Comparison of ENCODE assay signal across 8 mouse cellular contexts in the genomic region with DNA sequence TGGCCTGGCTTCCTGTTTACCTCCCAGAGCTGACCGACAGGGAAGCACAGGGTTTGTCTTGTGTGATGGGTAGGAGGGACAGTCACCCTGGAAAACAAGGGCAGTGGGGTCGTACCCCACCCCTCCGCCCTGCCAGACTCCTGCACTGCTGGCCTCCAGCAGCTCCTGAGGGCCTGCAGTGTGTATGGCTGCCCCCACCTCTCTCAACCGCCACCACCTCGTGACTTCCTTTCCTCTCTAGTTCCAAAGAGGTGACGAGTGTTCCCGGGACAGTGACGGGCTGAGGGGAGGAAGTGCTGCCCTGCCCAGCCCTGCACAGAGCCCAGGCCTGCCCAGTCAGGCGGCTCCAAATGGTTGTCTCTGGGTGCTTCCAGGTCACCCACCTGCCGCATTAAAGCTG. TPM values are rescaled to one million over a fixed set of nuclear protein-coding genes. Genes with fewer than 3 reads are reported as not detected.
DNase-seq lines count a peak whose midpoint lies in the region; ATAC-seq lines count a peak whose summit lies in the region.

No protein-coding gene starts in this region.

- no peak for ATAC-seq in limb, embryonic 12.5 days (ENCODE audit: insufficient number of reproducible peaks, insufficient read depth, low FRiP score, low TSS enrichment, low read depth)

- WGBS in limb, embryonic 12.5 days, result 46% methylated on average over 10 of the region's 10 CpGs

- H3K4me3 ChIP-seq in limb, embryonic 12.5 days (replicated peaks), result no peak overlapping the region

- H3K27me3 ChIP-seq in limb, embryonic 12.5 days, result no peaks in the 10 kb centered on the region

- peak overlapping the region; percentile 24; the same call in 1 of the 2 replicates for H3K27ac ChIP-seq in limb, embryonic 12.5 days

- no peak overlapping the region for H3K4me2 ChIP-seq in limb, embryonic 12.5 days

- intact Hi-C loops in heart, postnatal 14 days (cut with DNase I), result no loop called here
- intact Hi-C loops in left cerebral cortex, postnatal 4 days (cut with DNase I), result no loop called here

- H3K9ac ChIP-seq in limb, embryonic 12.5 days (replicated peaks), result no peak overlapping the region; the same call in 1 of the 2 replicates

- H3K9me3 ChIP-seq in limb, embryonic 12.5 days, result no peaks in the 10 kb centered on the region

- H3K4me1 ChIP-seq in limb, embryonic 12.5 days (replicated peaks), result peaks cover 37% of the 10 kb centered on the region

- DNase-seq in CD4-positive helper T cell, adult 2 months (ENCODE audit: low read depth, low spot score), result peak; percentile 72
- DNase-seq in adrenal gland, adult 8-10 months, result peak; percentile 61
- DNase-seq in heart, postnatal 14 days, result peak; percentile 58 to 60
- DNase-seq in naive thymus-derived CD4-positive, alpha-beta T cell, adult 2 months (ENCODE audit: low read depth), result peak; percentile 73
- DNase-seq in right cerebral cortex, adult 18-20 months, result no peak
- DNase-seq in left cerebral cortex, postnatal 4 days, result no peak
- DNase-seq in cerebellum, adult 9-10 months, result no peak

- peaks cover 18% of the 10 kb centered on the region for H3K36me3 ChIP-seq in limb, embryonic 12.5 days

RNA-seq across cellular contexts. Expression of a gene that starts 5.1 kb away (rescaled TPM):
- 10 to 100 TPM; 42.6 to 61.1 (median 53.3) TPM for total RNA-seq in adrenal gland, adult 8-10 months (2022)
- total RNA-seq in heart, postnatal 14 days (2021), result 10 to 100 TPM; 34.8 to 36.7 TPM
- 63.9 and 68.5 TPM in 2 replicates for polyA plus RNA-seq in limb, embryonic 12.5 days (2016; fragmentation: Nextera tagmentation; extraction: Ambion mirVana)
- 100 to 1,000 TPM; 295 to 304 TPM for total RNA-seq in left cerebral cortex, postnatal 4 days (2021)

RNA-seq across cellular contexts. Expression of a gene that starts 6.5 kb away (rescaled TPM):
- total RNA-seq in adrenal gland, adult 8-10 months (2022), result under 1 TPM; 0.22 to 0.81 (median 0.29) TPM
- under 1 TPM; 0.14 to 0.34 TPM for total RNA-seq in heart, postnatal 14 days (2021)
- 3.2 and 3.6 TPM in 2 replicates for polyA plus RNA-seq in limb, embryonic 12.5 days (2016; fragmentation: Nextera tagmentation; extraction: Ambion mirVana)
- total RNA-seq in left cerebral cortex, postnatal 4 days (2021), result 1 to 10 TPM; 5.4 to 6.1 TPM

RNA-seq across cellular contexts. Expression of a gene that starts 23.1 kb away (rescaled TPM):
- total RNA-seq in adrenal gland, adult 8-10 months (2022), result 10 to 100 TPM; 37.7 to 47.5 (median 42.5) TPM
- total RNA-seq in heart, postnatal 14 days (2021), result 10 to 100 TPM; 15.6 to 17.8 TPM
- polyA plus RNA-seq in limb, embryonic 12.5 days (2016; fragmentation: Nextera tagmentation; extraction: Ambion mirVana), result 57.7 and 58.7 TPM in 2 replicates
- 10 to 100 TPM; 26.5 to 26.9 TPM for total RNA-seq in left cerebral cortex, postnatal 4 days (2021)

RNA-seq across cellular contexts. Expression of a gene that starts 30.7 kb away (rescaled TPM):
- 10 to 100 TPM; 35.6 to 52.1 (median 42.0) TPM for total RNA-seq in adrenal gland, adult 8-10 months (2022)
- 1 to 10 TPM; 5.3 to 7.9 TPM for total RNA-seq in heart, postnatal 14 days (2021)
- polyA plus RNA-seq in limb, embryonic 12.5 days (2016; fragmentation: Nextera tagmentation; extraction: Ambion mirVana), result 2.2 and 2.6 TPM in 2 replicates
- total RNA-seq in left cerebral cortex, postnatal 4 days (2021), result 1 to 10 TPM; 1.6 to 2.0 TPM

RNA-seq across cellular contexts. Expression of a gene that starts 31.1 kb away (rescaled TPM):
- 10 to 100 TPM; 61.9 to 72.3 (median 66.4) TPM for total RNA-seq in adrenal gland, adult 8-10 months (2022)
- 10 to 100 TPM; 85.5 to 97.2 TPM for total RNA-seq in heart, postnatal 14 days (2021)
- polyA plus RNA-seq in limb, embryonic 12.5 days (2016; fragmentation: Nextera tagmentation; extraction: Ambion mirVana), result 48.8 and 53.1 TPM in 2 replicates
- 10 to 100 TPM; 22.6 to 28.2 TPM for total RNA-seq in left cerebral cortex, postnatal 4 days (2021)

Comparison
In these comparisons a context has a peak if more than half of its experiments do, and no peak if none do; other contexts are left out.
1. DNase-seq: peak in CD4-positive helper T cell, adult 2 months (single experiment), adrenal gland, adult 8-10 months (single experiment), heart, postnatal 14 days (2 of 2) and naive thymus-derived CD4-positive, alpha-beta T cell, adult 2 months (single experiment); none in right cerebral cortex, adult 18-20 months (single experiment), left cerebral cortex, postnatal 4 days (single experiment) and cerebellum, adult 9-10 months (single experiment).
2. RNA of a gene that starts 5.1 kb away (total RNA-seq): 295 to 304 TPM in left cerebral cortex, postnatal 4 days; 42.6 to 61.1 TPM in adrenal gland, adult 8-10 months and 34.8 to 36.7 TPM in heart, postnatal 14 days; every median in the first group is over 4 times any median in the second.